Mouse (Mus musculus) neural tube, embryonic 14.5 days (tissue): ENCODE results near the gene Mmd2. TPM values are rescaled to one million over a fixed set of nuclear protein-coding genes. Genes with fewer than 3 reads are reported as not detected.

Experiments used
- polyA plus RNA-seq: library from polyadenylated mRNA; unstranded; fragments of >200 nt; fragmentation: Nextera tagmentation; extraction: Ambion mirVana; gene quantifications from 2 replicates; pipeline ENCODE4 v1.2.1, GENCODE M21; 2014

Mmd2 gene
- polyA plus RNA-seq, 1 experiment from 2014 or later, result 59.7 TPM

Other genes with a start within 250 kb of the Mmd2 start
- gene Foxk1, start 207.3 kb downstream of the Mmd2 start, polyA plus RNA-seq, result 4.3 and 6.2 TPM in 2 replicates
- gene Ap5z1, start 144.9 kb downstream of the Mmd2 start, polyA plus RNA-seq, result 11.9 and 15.0 TPM in 2 replicates
- 0.24 and 0.66 TPM in 2 replicates for gene Papolb, start 78.7 kb downstream of the Mmd2 start, polyA plus RNA-seq
- 14.2 and 20.1 TPM in 2 replicates for gene Radil, start 57.7 kb downstream of the Mmd2 start, polyA plus RNA-seq
- gene Wipi2, start 18.9 kb upstream of the Mmd2 start, polyA plus RNA-seq, result 40.4 and 53.1 TPM in 2 replicates
- 71.4 and 81.0 TPM in 2 replicates for gene Slc29a4, start 83.7 kb upstream of the Mmd2 start, polyA plus RNA-seq
- gene Tnrc18, start 208.9 kb upstream of the Mmd2 start, polyA plus RNA-seq, result 36.4 and 39.9 TPM in 2 replicates